Mouse (Mus musculus) C2C12 (cell line): ENCODE data around the gene Ptp4a2.

Source experiments
- CEBPB ChIP-seq: IDR thresholded peaks from one replicate; pipeline ENCODE4 v1.6.1; 2011; ENCODE audit warnings: low read depth, mild to moderate bottlenecking, control low read depth, moderate library complexity
- CTCF ChIP-seq: IDR thresholded peaks from one replicate; pipeline ENCODE4 v1.5.1; 2011; ENCODE audit not compliant: control insufficient read depth, insufficient read depth, insufficient read length
- MAX ChIP-seq: IDR thresholded peaks from one replicate; pipeline ENCODE4 v1.6.1; 2011; ENCODE audit warnings: mild to moderate bottlenecking, control low read depth
- MYOD1 ChIP-seq: IDR thresholded peaks from one replicate; pipeline ENCODE4 v1.6.1; 2011; ENCODE audit warnings: low read depth; ENCODE audit not compliant: control insufficient read depth, insufficient read length
- MYOG ChIP-seq: IDR thresholded peaks from one replicate; pipeline ENCODE4 v1.6.1; 2011; ENCODE audit not compliant: control insufficient read depth, insufficient read length; ENCODE audit errors: extremely low read depth
- USF1 ChIP-seq: IDR thresholded peaks from one replicate; pipeline ENCODE4 v1.6.1; 2011; ENCODE audit warnings: low read depth, mild to moderate bottlenecking, control low read depth, moderate library complexity

GRCm38 (mm10) chr4:129788693-129789092 is 22.3 kb upstream of the Ptp4a2 start:
- TF ChIP-seq CTCF: no peak
- no peak for TF ChIP-seq MAX
- no peak for TF ChIP-seq USF1
- TF ChIP-seq MYOG: no peak
- TF ChIP-seq CEBPB: no peak
- TF ChIP-seq MYOD1: no peak
